Mouse (Mus musculus): ENCODE measurements around the gene Xpo6. TPM values are rescaled to one million over a fixed set of nuclear protein-coding genes. Genes with fewer than 3 reads are reported as not detected.
A peak's percentile ranks its signal among the peaks of the same experiment; 100 is the strongest.

Gene Xpo6
- polyA plus RNA-seq (2014; fragmentation: Nextera tagmentation; extraction: Ambion mirVana), result 61.9 and 67.5 TPM in 2 replicates

- TF ChIP-seq CTCF (IDR thresholded peaks at IDR 0.05; ENCODE audit: low read depth), result 0 out of 2 replicates have a peak, but pooled peaks have one; percentile 9
- peaks cover 7% of the 10 kb centered on the region; the same call in 1 of the 2 replicates for H3K4me1 ChIP-seq (ENCODE audit: insufficient read depth)
- H3K4me3 ChIP-seq (ENCODE audit: low read depth, low read length), result peak within 1 kb of the TSS; percentile 96
- ATAC-seq (ENCODE audit: insufficient read depth) (peak; percentile 95), DNase-seq (peak; percentile 99)
- peak within 1 kb of the TSS; percentile 77 for H3K4me2 ChIP-seq
- peak within 1 kb of the TSS; percentile 96 for H3K9ac ChIP-seq
- WGBS, result 1% methylated on average over 55 of the region's 57 CpGs
- H3K36me3 ChIP-seq (ENCODE audit: insufficient read depth), result no peaks in the 10 kb centered on the region
- H3K27ac ChIP-seq (ENCODE audit: low read depth), result peak within 1 kb of the TSS; percentile 88
- no peaks in the 10 kb centered on the region for H3K27me3 ChIP-seq (ENCODE audit: insufficient read depth, low read length)
- no peaks in the 10 kb centered on the region for H3K9me3 ChIP-seq (ENCODE audit: low read depth, low read length)
Observed at GRCm38 (mm10) chr7:126200178-126200996, at the start of gene Xpo6. TSS of gene Xpo6 (minus strand) at chr7:126200501.

- Histone ChIP-seq H3K36me3 (ENCODE audit: insufficient read depth) (no peaks in the 10 kb centered on the region), H3K9ac (no peak overlapping the region), H3K4me1 (ENCODE audit: insufficient read depth) (0 out of 2 replicates have a peak, but pooled peaks cover 2% of the 10 kb centered on the region), H3K4me3 (ENCODE audit: low read depth, low read length) (no peak overlapping the region), H3K27ac (ENCODE audit: low read depth) (no peak overlapping the region), H3K4me2 (no peak overlapping the region), H3K9me3 (ENCODE audit: low read depth, low read length) (no peaks in the 10 kb centered on the region), H3K27me3 (ENCODE audit: insufficient read depth, low read length) (peaks cover 11% of the 10 kb centered on the region; the same call in 1 of the 2 replicates)
- 86% methylated on average over 3 of the region's 3 CpGs for WGBS
- DNase-seq (no peak), ATAC-seq (ENCODE audit: insufficient read depth) (no peak)
- TF ChIP-seq CTCF (IDR thresholded peaks at IDR 0.05; ENCODE audit: low read depth), result no peak
Observed at GRCm38 (mm10) chr7:126249986-126250385, 49.7 kb upstream of the Xpo6 start.

GRCm38 (mm10) chr7:126249146-126249545, 48.8 kb upstream of the Xpo6 start:
- ATAC-seq (ENCODE audit: insufficient read depth) (no peak), DNase-seq (no peak)
- Histone ChIP-seq H3K36me3 (ENCODE audit: insufficient read depth) (no peaks in the 10 kb centered on the region), H3K9me3 (ENCODE audit: low read depth, low read length) (no peaks in the 10 kb centered on the region), H3K27me3 (ENCODE audit: insufficient read depth, low read length) (peaks cover 11% of the 10 kb centered on the region; the same call in 1 of the 2 replicates), H3K4me3 (ENCODE audit: low read depth, low read length) (no peak overlapping the region), H3K4me2 (no peak overlapping the region), H3K4me1 (ENCODE audit: insufficient read depth) (0 out of 2 replicates have a peak, but pooled peaks cover 2% of the 10 kb centered on the region), H3K9ac (no peak overlapping the region), H3K27ac (ENCODE audit: low read depth) (no peak overlapping the region)
- 69% methylated on average over 5 of the region's 5 CpGs for WGBS
- no peak for TF ChIP-seq CTCF (IDR thresholded peaks at IDR 0.05; ENCODE audit: low read depth)

GRCm38 (mm10) chr7:126248641-126249141, 48.4 kb upstream of the Xpo6 start:
- Histone ChIP-seq H3K27me3 (ENCODE audit: insufficient read depth, low read length) (peaks cover 11% of the 10 kb centered on the region; the same call in 1 of the 2 replicates), H3K9ac (no peak overlapping the region), H3K27ac (ENCODE audit: low read depth) (no peak overlapping the region), H3K4me1 (ENCODE audit: insufficient read depth) (0 out of 2 replicates have a peak, but pooled peaks cover 2% of the 10 kb centered on the region), H3K36me3 (ENCODE audit: insufficient read depth) (no peaks in the 10 kb centered on the region), H3K9me3 (ENCODE audit: low read depth, low read length) (no peaks in the 10 kb centered on the region), H3K4me2 (peak overlapping the region; percentile 29; the same call in 1 of the 2 replicates), H3K4me3 (ENCODE audit: low read depth, low read length) (no peak overlapping the region)
- DNase-seq (no peak), ATAC-seq (ENCODE audit: insufficient read depth) (no peak)
- WGBS, result 33% methylated on average over 17 of the region's 17 CpGs
- TF ChIP-seq CTCF (IDR thresholded peaks at IDR 0.05; ENCODE audit: low read depth), result no peak

GRCm38 (mm10) chr7:126248088-126248487, 47.8 kb upstream of the Xpo6 start:
- TF ChIP-seq CTCF (IDR thresholded peaks at IDR 0.05; ENCODE audit: low read depth), result no peak
- no peaks in the 10 kb centered on the region for H3K9me3 ChIP-seq (ENCODE audit: low read depth, low read length)
- no peak overlapping the region for H3K27ac ChIP-seq (ENCODE audit: low read depth)
- no peak overlapping the region for H3K9ac ChIP-seq
- 0 out of 2 replicates have a peak, but pooled peaks cover 2% of the 10 kb centered on the region for H3K4me1 ChIP-seq (ENCODE audit: insufficient read depth)
- H3K4me2 ChIP-seq, result peak overlapping the region; percentile 29; the same call in 1 of the 2 replicates
- H3K4me3 ChIP-seq (ENCODE audit: low read depth, low read length), result no peak overlapping the region
- peak; percentile 35 for DNase-seq
- ATAC-seq (ENCODE audit: insufficient read depth), result peak; percentile 49; the same call in 1 of the 2 replicates
- peaks cover 11% of the 10 kb centered on the region; the same call in 1 of the 2 replicates for H3K27me3 ChIP-seq (ENCODE audit: insufficient read depth, low read length)
- H3K36me3 ChIP-seq (ENCODE audit: insufficient read depth), result no peaks in the 10 kb centered on the region
- 2% methylated on average over 6 of the region's 6 CpGs for WGBS

- H3K27ac ChIP-seq (ENCODE audit: low read depth), result no peak overlapping the region
- no peak overlapping the region for H3K4me2 ChIP-seq
- no peak overlapping the region for H3K9ac ChIP-seq
- H3K9me3 ChIP-seq (ENCODE audit: low read depth, low read length), result no peaks in the 10 kb centered on the region
- no peak for DNase-seq
- no peak for TF ChIP-seq CTCF (IDR thresholded peaks at IDR 0.05; ENCODE audit: low read depth)
- ATAC-seq (ENCODE audit: insufficient read depth), result no peak
- 0 out of 2 replicates have a peak, but pooled peaks cover 2% of the 10 kb centered on the region for H3K4me1 ChIP-seq (ENCODE audit: insufficient read depth)
- no peak overlapping the region for H3K4me3 ChIP-seq (ENCODE audit: low read depth, low read length)
- no peaks in the 10 kb centered on the region for H3K36me3 ChIP-seq (ENCODE audit: insufficient read depth)
- peaks cover 7% of the 10 kb centered on the region; the same call in 1 of the 2 replicates for H3K27me3 ChIP-seq (ENCODE audit: insufficient read depth, low read length)
- WGBS, result 61% methylated on average over 6 of the region's 6 CpGs
Observed at GRCm38 (mm10) chr7:126244168-126244750, 44.0 kb upstream of the Xpo6 start.

Data from lung, embryonic 14.5 days (tissue).